Mouse (Mus musculus) CD4-positive naive resting alpha-beta T cell, adult 76 days (primary cell): Measurements from ENCODE around the gene Foxk1. TPM values are rescaled to one million over a fixed set of nuclear protein-coding genes. Genes with fewer than 3 reads are reported as not detected.

Source experiments
- total RNA-seq: library from RNA; stranded (reverse); gene quantifications from one replicate; pipeline ENCODE4 v1.2.4, GENCODE M21; 2023

Gene Foxk1
- 96.5 TPM for total RNA-seq

DNA sequence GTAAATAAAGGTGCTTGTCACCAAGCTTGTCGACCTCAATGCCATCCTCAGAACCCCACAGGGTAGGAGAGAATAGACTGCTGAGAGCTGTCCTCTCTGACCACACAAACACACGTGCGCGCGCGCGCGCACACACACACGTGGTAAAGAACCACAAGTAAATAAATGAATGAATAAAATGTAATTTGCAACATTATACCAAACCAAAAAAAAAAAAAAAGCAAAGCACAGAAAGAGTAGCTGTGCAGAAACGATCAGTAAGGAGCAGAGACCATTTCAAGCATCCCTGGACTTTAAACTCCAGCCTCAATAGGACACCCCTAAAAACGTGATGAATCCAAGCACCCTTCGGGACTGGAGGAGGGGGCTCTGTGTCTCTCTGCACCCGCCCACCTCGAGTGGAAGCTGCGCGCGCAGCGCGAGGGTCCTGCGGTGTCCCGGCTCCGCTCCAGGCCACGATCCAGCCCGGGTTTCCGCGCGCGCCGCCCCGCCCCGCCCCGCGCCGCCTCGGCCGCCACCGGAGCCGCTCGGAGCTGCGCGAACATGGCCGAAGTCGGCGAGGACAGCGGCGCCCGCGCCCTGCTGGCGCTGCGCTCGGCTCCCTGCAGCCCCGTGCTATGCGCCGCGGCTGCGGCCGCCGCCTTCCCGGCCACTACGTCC is at the start of gene Foxk1:
TSS of gene Foxk1 (plus strand) at position 517 of the 660 bp plus-strand sequence.

DNA sequence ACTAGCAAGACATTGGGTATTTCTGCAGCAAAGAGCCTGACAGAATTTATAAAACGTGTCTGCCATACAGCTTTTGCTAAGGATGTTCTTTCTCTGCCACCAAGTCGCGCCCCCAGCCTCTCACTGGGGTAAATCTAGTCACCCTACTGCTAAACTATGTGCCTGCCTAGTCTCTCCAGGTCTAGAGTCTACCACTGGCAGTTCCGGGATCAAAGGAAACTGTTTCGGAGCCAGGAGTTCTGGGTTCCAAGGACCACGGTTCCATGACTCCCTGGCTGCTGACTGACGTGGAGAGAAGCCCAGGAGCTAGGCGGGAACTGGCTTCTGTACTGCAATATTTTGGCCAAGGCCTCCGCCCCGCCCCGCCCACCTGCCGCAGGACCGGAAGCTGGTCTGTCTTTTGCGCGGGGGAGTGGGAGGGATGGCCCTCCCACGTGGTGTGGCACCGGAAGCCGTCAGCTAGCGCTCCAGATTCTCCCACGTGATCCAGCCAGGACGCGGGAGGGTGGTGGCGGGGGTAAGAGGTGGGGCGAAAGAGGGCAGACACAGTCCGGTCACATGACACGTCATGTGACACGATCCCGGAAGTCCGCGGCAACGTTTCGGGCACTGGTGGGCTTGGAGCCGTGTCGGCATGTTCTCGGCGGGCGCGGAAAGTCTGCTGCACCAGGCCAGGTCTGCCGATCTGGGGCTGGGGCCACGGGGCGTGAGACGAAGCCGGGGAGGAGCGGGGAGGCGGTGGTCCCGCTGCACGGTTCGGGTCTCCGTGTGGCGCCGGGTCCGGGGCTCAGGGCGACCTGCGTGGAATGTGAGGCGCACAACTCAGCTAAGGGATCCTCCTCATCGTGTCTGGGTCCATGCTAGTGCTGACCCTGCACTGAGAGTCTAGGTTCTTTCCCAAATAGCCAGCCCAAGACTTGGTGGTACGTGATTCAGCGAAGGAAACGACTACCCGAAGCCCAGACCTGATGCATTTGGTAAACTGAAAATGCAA is 62.5 kb downstream of the Foxk1 start, which contains the start of gene Ap5z1:
TSS of gene Ap5z1 (plus strand) at position 484 of the 994 bp plus-strand sequence.

Other genes starting within 250 kb of the Foxk1 start
- gene Ap5z1, start 62.4 kb downstream of the Foxk1 start, total RNA-seq: 53.7 TPM
- gene Papolb, start 128.6 kb downstream of the Foxk1 start, total RNA-seq: not detected
- gene Radil, start 149.6 kb downstream of the Foxk1 start, total RNA-seq: not detected
- gene Mmd2, start 207.3 kb downstream of the Foxk1 start, total RNA-seq: not detected
- 70.4 TPM for gene Wipi2, start 226.2 kb downstream of the Foxk1 start, total RNA-seq